Mouse (Mus musculus) heart, embryonic 16.5 days (tissue): ENCODE measurements at regions not wholly inside any gene's neighbourhood (a gene's known extent, or its start where the extent isn't known, plus 50 kb on each side); places are given as distances from the start of the nearest gene placed in this dataset.

ENCODE experiments used
- ATAC-seq: fragments of 200-750 bp; cut with Nextera tagmentation; replicated peaks from 2 replicates; pipeline ENCODE4 v1.8.0; 2017; ENCODE audit warnings: moderate number of reproducible peaks; ENCODE audit not compliant: insufficient read depth, low FRiP score; ENCODE audit errors: extremely low read depth
- H3K27ac ChIP-seq: fragments of 300-500 bp; sonication (generic); 2 replicates; pipeline ENCODE4 v1.5.1; 2014; ENCODE audit warnings: mild to moderate bottlenecking, low read length, control low read depth, moderate library complexity
- H3K27me3 ChIP-seq: fragments of 300-500 bp; sonication (generic); 2 replicates; pipeline ENCODE4 v1.6.1; 2014; ENCODE audit warnings: low read length, mixed read lengths; ENCODE audit not compliant: control insufficient read depth, insufficient read depth
- H3K36me3 ChIP-seq: fragments of 300-500 bp; sonication (generic); 2 replicates; pipeline ENCODE4 v1.6.1; 2014; ENCODE audit not compliant: control insufficient read depth, insufficient read depth
- H3K4me1 ChIP-seq: fragments of 300-500 bp; sonication (generic); 2 replicates; pipeline ENCODE4 v1.6.1; 2014; ENCODE audit warnings: low read length, mixed read lengths; ENCODE audit not compliant: control insufficient read depth, insufficient read depth
- H3K4me2 ChIP-seq: fragments of 300-500 bp; sonication (generic); 2 replicates; pipeline ENCODE4 v1.6.1; 2014; ENCODE audit warnings: low read depth, mild to moderate bottlenecking, control low read depth, low read length
- H3K4me3 ChIP-seq: fragments of 300-500 bp; sonication (generic); 2 replicates; pipeline ENCODE4 v1.5.1; 2014; ENCODE audit warnings: mild to moderate bottlenecking, control low read depth, low read length
- H3K9ac ChIP-seq: fragments of 300-500 bp; sonication (generic); 2 replicates; pipeline ENCODE4 v1.6.1; 2014; ENCODE audit warnings: low read length, control low read depth
- H3K9me3 ChIP-seq: fragments of 300-500 bp; sonication (generic); replicated peaks from 2 replicates; pipeline ENCODE4 v1.6.1; 2016; ENCODE audit warnings: low read length; ENCODE audit not compliant: control insufficient read depth
- WGBS: fragments of 180-500 bp; shearing (Covaris S2); extraction: QIAGEN DNeasy Blood & Tissue Kit; methylation state at CpG from one replicate; pipeline ENCODE4 v1.1.7; 2014; 5-methylcytosine and 5-hydroxymethylcytosine counted together

DNA sequence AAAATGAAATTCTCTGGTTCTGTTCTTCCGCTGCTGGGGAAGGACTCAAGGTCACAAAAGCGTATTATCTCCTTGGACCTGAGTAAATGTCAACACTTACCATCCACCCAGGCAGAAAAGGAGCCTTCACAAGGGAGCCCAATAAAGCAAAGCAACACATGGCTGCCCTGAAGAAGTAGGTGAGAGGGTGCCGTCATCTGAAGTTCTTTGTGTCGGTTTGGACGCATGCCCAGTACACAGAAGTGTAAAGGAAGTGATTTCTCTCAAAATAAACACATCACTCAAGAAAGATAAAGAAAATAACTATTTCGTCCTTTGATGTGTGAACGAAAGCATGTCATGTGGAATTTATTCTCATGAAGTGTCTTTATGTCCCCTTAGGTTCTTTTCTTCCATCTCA, 559.0 kb upstream of the A1bg start:
- Histone ChIP-seq H3K4me3 (no peak overlapping the region), H3K36me3 (no peaks in the 10 kb centered on the region), H3K9me3 (no peaks in the 10 kb centered on the region), H3K27ac (no peak overlapping the region), H3K4me2 (no peak overlapping the region), H3K27me3 (no peaks in the 10 kb centered on the region), H3K4me1 (no peaks in the 10 kb centered on the region; the same call in 1 of the 2 replicates), H3K9ac (no peak overlapping the region)
- 24% methylated on average over 7 of the region's 7 CpGs for WGBS
- ATAC-seq: no peak

DNA sequence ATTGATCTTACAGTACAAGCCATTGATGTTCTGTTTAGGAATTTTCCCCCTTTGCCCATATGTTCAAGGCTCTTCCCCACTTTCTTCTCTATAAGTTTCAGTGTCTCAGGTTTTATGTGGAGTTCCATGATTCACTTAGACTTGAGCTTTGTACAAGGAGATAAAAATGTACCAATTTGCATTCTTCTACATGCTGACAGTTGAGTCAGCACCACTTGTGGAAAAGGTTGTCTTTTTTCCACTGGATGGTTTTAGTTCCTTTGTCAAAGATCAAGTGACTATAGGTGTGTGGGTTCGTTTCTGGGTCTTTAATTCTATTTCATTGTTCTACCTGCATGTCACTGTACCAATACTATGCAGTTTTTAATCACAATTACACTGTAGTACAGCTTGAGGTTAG, 551.1 kb upstream of the A1bg start:
- no peak overlapping the region for H3K4me3 ChIP-seq
- 32% methylated on average over 1 of the region's 1 CpGs for WGBS
- H3K4me2 ChIP-seq: no peak overlapping the region
- no peaks in the 10 kb centered on the region for H3K4me1 ChIP-seq
- no peak overlapping the region for H3K9ac ChIP-seq
- no peaks in the 10 kb centered on the region for H3K27me3 ChIP-seq
- ATAC-seq: no peak
- no peaks in the 10 kb centered on the region for H3K9me3 ChIP-seq
- H3K36me3 ChIP-seq: no peaks in the 10 kb centered on the region
- H3K27ac ChIP-seq: no peak overlapping the region

DNA sequence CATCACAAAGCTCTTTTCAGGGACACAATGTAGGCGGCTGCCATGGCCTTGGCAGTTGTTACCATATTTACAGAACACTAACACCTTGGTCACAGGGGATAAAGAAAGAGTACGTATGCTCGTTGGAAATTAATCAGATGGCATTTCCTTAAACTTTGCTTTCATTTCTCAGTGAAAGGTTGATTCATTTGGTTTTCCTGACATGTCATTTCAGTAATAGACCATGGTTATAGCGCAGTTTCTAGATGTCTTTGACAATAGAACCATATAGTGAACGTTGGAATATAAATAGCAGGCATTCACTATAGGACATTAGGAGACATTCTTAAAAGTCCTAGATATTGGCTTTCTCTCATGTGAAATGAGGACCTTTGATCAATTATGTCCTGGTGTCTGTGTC, 532.2 kb upstream of the A1bg start:
- no peaks in the 10 kb centered on the region for H3K9me3 ChIP-seq
- no peak overlapping the region for H3K27ac ChIP-seq
- H3K4me1 ChIP-seq: no peaks in the 10 kb centered on the region
- no peak overlapping the region for H3K9ac ChIP-seq
- no peaks in the 10 kb centered on the region for H3K27me3 ChIP-seq
- H3K4me2 ChIP-seq: no peak overlapping the region
- H3K36me3 ChIP-seq: no peaks in the 10 kb centered on the region
- ATAC-seq: no peak
- WGBS: 87% methylated on average over 5 of the region's 5 CpGs
- H3K4me3 ChIP-seq: no peak overlapping the region

DNA sequence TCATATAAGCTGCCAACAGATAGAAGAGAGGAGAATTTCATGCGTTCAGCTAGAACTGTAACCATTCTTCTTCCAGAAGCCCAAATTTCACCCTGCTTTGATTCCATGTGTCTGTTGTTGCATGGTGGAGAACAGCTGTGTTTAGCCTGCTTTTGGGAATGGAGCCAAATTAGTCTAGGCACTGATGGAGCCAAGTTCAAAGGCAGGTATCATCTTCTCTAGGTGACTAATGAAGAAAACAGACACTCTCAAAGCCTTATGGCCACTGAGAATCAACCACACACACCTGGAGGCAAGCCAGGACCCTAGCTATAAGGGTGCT, 531.5 kb upstream of the A1bg start:
- 53% methylated on average over 1 of the region's 1 CpGs for WGBS
- Histone ChIP-seq H3K36me3 (no peaks in the 10 kb centered on the region), H3K4me2 (no peak overlapping the region), H3K4me1 (no peaks in the 10 kb centered on the region), H3K27me3 (no peaks in the 10 kb centered on the region), H3K9me3 (no peaks in the 10 kb centered on the region), H3K27ac (no peak overlapping the region), H3K4me3 (no peak overlapping the region), H3K9ac (no peak overlapping the region)
- no peak for ATAC-seq

DNA sequence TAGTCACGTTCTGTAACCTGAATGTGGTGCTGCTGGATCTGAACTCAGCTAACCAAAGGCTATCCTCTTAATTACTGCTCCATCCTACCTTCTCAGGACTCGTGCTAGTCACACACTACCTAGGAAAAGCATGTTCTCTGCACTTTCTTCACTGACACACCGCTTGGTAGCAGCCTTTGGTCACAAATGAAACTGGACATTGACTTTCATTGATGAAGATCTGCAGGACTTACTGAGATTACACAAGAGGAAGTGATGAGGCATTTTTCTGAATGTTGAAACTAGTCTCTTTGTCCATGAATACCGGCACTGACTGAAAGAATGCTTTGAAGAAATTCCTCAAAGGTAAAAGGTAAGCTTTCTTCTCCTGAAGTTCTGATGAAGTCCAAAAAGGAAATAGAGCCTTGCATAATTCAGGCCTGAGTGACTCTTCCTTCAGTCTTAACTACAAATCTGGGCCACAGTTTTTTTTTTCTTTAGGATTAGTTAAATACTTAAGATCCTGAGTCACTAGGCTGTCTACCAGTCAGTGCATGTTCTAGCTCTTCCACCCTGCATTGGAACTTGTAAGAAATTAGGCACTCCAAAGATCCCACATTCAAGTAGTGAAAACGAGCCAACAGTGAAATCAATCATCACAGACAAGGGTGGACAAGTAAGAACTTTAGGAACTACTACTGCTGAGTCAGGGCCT, 531.0 kb upstream of the A1bg start:
- no peak for ATAC-seq
- no peaks in the 10 kb centered on the region for H3K36me3 ChIP-seq
- WGBS: 70% methylated on average over 5 of the region's 5 CpGs
- H3K9me3 ChIP-seq: no peaks in the 10 kb centered on the region
- H3K9ac ChIP-seq: no peak overlapping the region
- no peaks in the 10 kb centered on the region for H3K4me1 ChIP-seq
- no peaks in the 10 kb centered on the region for H3K27me3 ChIP-seq
- H3K4me2 ChIP-seq: no peak overlapping the region
- H3K4me3 ChIP-seq: no peak overlapping the region
- H3K27ac ChIP-seq: no peak overlapping the region

DNA sequence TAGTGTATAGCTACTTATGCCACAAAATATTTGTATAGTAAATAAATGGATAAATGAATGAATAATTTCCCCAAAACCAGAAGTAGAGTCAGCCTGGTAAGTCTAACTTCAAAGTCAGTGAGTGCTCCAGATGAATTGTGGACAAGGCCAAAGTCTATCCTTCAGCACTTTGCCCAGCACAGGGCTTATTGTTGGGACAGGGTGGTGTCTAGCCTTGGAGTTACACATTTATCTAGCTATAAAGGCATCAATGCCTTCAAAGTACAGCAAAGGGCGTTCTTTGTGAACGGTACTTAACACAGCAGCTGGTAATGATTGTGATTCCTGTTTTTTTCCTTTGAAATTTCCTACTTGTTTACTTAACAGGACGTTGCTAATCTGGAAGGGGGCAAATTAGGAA, 527.4 kb upstream of the A1bg start:
- WGBS: 35% methylated on average over 3 of the region's 3 CpGs
- no peak for ATAC-seq
- Histone ChIP-seq H3K4me3 (no peak overlapping the region), H3K27me3 (no peaks in the 10 kb centered on the region), H3K9me3 (no peaks in the 10 kb centered on the region), H3K27ac (no peak overlapping the region), H3K4me2 (no peak overlapping the region), H3K36me3 (no peaks in the 10 kb centered on the region), H3K4me1 (no peaks in the 10 kb centered on the region), H3K9ac (no peak overlapping the region)

DNA sequence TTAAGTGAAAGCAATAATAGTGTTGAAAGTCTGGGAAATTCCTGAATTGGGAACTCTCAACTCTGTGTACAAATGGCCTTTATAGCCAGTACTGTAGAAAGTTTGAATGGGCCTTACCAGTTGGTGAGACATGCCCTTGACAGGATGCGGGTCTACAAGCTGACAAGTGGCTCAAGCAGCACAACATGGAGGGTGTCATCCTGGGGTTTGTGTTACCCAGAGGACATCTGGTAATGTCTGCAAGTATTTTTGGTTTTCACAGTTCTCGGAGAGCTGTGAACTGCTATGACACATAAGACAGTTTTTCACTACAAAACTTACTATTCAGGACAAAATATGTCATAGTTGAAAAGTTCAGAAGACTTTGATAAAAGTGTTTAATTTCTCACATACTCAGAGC, 525.7 kb upstream of the A1bg start:
- H3K36me3 ChIP-seq: no peaks in the 10 kb centered on the region
- H3K27me3 ChIP-seq: no peaks in the 10 kb centered on the region
- no peak overlapping the region for H3K27ac ChIP-seq
- WGBS: 85% methylated on average over 2 of the region's 2 CpGs
- H3K4me2 ChIP-seq: no peak overlapping the region
- no peak overlapping the region for H3K4me3 ChIP-seq
- no peaks in the 10 kb centered on the region for H3K4me1 ChIP-seq
- no peak for ATAC-seq
- no peaks in the 10 kb centered on the region for H3K9me3 ChIP-seq
- no peak overlapping the region for H3K9ac ChIP-seq

DNA sequence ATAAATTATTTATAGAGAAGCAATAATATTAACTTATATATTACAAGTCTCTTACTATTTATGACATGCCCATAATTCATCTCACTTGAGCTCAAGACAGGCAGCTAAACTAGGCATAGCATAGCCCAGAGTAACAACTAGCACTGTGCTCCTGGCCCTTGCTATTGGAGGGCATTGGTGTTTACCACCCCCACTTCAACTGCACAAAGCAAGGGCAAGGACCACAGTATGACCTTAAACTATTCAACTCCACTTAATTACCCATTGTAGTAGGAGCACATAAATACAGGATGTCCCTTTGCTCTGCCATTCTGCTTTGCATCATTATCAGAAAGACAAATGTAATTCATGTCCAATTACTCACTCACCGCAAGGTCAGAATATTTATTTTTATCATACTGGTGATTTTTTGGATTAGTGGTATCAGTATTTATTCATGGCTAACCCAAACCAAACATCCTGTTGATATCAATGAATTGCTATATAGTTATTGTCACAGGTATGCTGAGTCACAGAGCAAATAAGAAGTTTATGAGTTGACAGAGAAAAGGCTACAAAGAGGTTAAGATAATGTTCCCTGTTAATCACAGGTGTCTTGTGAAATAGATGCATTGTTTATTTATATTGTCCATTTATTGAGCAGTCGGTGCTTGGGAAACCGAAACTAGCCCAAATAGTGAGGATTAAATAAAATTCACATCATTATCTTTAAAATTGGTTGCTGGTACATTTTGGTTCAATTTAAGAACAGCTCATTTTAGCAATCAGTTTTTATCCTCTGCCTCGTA, 523.4 kb upstream of the A1bg start:
- no peak for ATAC-seq
- Histone ChIP-seq H3K9me3 (no peaks in the 10 kb centered on the region), H3K27ac (no peak overlapping the region), H3K36me3 (no peaks in the 10 kb centered on the region), H3K9ac (no peak overlapping the region), H3K4me2 (no peak overlapping the region), H3K27me3 (no peaks in the 10 kb centered on the region), H3K4me1 (no peaks in the 10 kb centered on the region), H3K4me3 (no peak overlapping the region)
- 71% methylated on average over 4 of the region's 4 CpGs for WGBS

DNA sequence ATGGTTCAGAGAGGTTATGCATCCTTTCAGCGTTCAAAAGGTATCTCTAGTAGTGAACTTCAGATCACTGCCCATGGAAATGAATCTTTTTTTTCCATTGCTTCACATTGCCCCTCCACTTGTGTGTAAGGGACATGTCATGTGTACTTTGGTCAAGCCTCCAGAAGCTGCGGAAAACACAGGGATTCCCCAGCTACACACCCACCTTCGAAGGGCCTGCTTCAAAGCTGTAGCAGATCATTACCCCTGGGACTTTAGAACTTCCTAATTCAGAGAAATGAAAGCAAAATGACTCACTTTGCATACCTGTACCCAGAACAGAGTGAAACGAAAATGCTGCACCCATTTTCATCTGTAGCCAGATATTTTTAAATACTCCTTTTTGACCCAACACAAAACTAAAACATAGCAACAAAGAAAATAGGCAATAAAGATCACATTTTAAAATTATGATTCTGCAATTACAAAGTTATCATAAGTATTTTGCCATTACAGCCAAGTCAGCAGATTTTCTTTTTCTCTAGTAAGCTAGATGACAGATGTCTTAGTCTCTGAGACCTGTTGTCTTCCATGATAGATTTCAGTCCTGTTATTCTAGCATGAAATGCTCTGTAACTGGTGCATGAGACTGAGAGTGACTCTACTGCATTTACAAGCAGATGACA, 519.1 kb upstream of the A1bg start:
- no peaks in the 10 kb centered on the region for H3K27me3 ChIP-seq
- H3K9me3 ChIP-seq: no peaks in the 10 kb centered on the region
- no peak overlapping the region for H3K4me3 ChIP-seq
- no peak for ATAC-seq
- no peaks in the 10 kb centered on the region for H3K36me3 ChIP-seq
- no peak overlapping the region for H3K27ac ChIP-seq
- no peak overlapping the region for H3K9ac ChIP-seq
- 68% methylated on average over 4 of the region's 4 CpGs for WGBS
- no peaks in the 10 kb centered on the region for H3K4me1 ChIP-seq
- no peak overlapping the region for H3K4me2 ChIP-seq
